Mouse (Mus musculus) kidney, adult 2 months (tissue): Measurements from ENCODE around the gene Kcnab1.

ENCODE experiments used
- CTCF ChIP-seq: fragments of 200-500 bp; conservative IDR thresholded peaks from 2 replicates; pipeline ENCODE4 v1.5.1; 2011; ENCODE audit warnings: low read depth, mild to moderate bottlenecking, control low read depth, low read length, moderate library complexity, mixed read lengths; ENCODE audit not compliant: insufficient read depth, insufficient read length
- POLR2A ChIP-seq: fragments of 200-500 bp; IDR thresholded peaks from one replicate; pipeline ENCODE4 v1.6.1; 2011; ENCODE audit warnings: low read depth, low read length, control low read depth

GRCm38 (mm10) chr3:65230978-65231377, 121.8 kb downstream of the Kcnab1 start:
- TF ChIP-seq POLR2A (no peak), CTCF (no peak)
